Mouse (Mus musculus) c-Kit-positive CD71-positive TER-119-positive erythroid progenitor cells, embryonic 14.5 days (primary cell): ENCODE measurements around the gene Sox6.
A peak's percentile ranks its signal among the peaks of the same experiment; 100 is the strongest.

Experiments
- DNase-seq: peaks from one replicate; pipeline ENCODE4 v3.0.0-alpha.2; 2013; ENCODE audit warnings: low spot score

Sox6 gene

DNA sequence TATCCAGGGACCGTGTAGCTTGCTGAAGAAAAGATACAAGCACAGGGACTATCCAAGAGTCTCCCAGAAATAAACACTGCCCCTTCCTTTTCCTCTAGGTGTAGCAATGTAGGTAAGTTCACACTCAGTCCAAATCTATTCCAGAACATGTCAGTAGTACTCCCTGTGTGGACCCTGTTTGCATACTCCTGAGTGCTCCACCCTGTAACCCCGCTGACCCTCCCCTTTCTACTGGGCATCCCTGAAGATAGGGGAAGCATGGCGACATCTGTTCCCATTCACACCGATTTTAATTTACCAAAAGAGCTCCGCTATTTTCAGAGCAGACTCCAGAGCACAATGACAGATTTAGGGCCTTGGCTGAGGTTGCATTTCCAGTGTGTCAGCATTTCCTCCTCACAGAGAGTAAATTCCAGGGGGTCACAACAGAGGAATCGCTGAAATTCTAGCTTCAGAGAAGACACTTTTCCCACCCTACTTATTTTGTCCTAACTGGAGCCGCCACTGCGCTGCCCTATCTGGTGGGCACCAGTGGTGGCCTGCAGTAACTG lies 288.2 kb downstream of the Sox6 start:
- DNase-seq: no peak

DNA sequence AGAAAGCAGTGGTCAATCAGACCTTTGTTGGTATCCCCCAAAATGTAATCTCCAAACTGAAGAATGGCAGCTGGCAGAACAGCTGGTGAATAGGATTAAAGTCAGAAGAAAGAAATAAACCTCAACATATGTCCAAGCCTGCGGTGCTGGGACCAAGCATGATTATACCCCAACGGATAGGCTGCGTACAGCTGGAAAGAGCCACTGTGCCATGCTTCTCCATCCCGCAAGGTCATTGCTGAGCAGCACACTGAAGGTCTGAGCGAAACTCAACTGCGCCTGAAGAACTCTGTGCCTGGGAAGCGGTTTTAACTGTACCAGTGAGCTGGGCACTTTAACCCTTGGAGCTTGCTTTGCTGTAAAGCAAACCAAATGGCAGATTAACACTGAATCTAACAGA lies 291.1 kb downstream of the Sox6 start:
- DNase-seq: no peak

DNA sequence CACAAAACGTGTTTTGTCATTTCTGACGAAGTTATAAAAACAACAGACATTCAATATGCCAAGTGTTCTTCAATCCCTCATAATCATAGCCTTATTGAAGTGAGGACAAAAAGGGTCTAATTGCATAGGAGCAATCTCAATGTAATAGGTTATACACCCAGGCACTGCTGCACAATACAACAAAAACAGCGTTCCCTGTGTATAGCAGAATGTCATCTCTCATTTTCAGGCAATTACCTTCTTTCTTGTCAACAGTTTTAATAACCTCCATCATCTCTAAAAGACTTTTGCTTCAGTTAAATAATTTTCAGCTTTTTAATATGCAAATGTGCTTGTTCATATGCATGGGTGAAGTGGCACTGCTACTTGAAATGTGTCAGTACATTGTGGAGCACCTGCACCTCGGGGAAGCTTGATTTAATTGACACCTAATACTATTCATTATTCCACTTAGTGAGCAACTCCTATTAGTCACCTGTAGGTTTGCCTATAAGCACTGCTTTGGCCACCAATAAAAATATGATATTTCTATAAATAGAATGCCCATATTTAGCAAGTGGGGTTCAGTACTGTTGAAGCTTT lies 292.8 kb downstream of the Sox6 start:
- DNase-seq: no peak

DNA sequence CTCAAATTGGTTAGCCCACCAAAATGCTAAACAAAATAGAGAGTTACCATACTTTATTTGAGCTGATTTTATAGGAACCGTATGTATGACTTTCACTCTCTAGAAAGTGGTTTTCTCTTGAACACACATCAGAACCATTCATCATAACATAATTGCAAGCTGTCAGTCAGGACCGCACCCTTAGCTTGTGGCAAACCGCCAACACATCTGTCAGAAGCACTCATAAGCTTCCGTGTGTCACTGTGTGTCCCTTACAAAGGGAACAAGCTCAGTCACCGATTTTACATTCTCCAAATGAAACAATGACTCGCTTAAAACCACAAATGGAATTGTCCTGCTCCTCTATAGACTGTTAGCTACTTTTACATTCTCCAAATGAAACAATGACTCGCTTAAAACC lies 304.5 kb downstream of the Sox6 start:
- peak; percentile 37 for DNase-seq

DNA sequence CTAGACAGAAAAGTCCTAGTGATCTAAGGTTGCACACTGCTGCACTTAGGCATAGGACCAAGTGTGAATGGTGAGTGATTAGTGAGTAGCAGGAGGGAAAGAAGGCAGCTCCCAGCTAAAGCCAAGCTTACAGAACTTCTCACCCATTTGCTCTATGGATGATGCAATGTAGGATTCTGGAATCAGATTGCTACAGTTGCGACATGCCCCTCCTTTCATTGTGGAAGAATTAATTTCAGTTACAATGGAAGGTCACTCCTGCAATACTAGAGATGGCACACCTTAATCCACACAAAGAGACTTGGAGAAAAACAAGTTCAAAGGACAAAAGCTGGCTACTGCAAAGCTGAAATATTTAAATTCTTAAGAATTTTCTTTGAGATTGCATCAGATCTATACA lies 305.8 kb downstream of the Sox6 start:
- no peak for DNase-seq

DNA sequence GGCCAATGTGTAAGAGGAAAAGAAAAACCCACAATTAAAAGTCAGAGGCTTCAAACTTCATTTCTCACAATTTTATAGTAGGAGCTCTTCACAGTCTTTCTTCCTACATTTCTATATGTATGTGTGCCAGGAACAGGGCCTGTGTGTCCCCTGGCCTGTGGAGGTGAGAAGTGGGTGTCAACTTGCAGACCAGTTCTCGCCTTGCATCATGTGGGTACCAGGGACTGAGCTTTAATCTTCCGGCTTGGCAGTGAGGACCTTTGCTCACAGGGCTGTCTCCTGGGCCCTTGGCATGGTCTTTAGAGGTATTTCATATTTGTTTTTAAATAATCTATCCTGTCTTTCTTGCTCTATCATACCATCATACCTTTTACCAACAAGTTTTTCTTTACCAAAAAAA lies 311.8 kb downstream of the Sox6 start:
- DNase-seq: no peak

DNA sequence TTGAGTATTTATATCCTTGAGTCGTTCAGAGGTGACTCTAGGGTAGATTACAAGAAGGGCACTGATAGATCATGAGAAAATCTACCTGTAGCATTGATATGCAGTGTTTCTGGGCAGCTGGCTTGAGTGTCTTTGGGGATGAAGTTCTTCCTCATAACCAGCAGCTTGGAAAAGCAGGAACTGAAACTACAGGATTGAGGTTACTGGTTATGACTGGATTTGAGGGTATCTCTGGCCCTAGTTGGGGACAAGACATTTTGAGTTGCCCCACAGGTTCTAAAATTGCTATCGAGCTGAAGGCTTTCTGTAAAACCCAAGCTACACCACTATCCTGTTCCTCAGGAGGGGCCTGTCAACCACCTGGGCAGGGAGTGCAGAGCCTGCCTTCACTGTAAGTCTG lies 314.2 kb downstream of the Sox6 start:
- no peak for DNase-seq

DNA sequence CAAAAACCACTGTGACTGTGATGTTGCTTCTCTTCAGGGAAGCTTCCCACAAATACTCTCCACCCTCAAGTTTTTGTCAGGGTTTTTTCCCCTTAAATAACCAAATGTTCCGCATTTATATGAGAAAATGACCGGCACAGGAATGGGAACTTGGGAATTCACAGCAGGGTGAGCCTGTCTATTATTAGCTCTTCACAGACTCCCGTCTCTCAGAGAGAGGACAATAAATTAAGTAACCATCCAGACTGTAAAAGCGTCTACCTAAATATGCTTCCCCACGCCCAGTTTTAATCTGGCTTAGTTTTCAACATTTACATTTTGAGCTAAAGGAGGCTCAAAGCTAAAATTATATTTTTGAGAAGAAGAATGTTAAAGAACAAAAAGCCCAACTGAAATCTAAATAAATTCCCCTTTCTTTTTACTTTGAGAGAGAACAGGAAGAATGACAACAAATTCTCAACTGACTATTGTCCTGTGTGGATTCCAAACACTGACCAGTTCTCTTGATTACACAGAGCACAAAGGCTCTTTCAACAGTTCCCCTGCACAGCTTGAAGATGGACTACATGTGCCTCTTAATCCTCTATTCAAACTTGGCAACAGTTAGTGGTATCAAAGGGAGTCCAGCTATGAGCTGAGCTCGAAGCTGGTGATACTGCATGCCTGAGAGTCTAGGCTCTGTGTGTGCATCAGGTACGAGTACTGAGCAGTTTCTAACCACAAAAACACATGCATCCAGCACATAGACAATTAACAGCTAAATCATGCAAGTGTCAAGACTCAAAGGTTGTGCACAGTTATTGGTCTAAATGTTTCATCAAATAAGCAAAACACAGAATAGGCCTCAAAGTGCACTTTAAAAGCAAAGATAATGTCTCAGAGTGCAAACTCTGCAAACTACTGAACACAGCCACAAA lies 316.7 kb downstream of the Sox6 start:
- no peak for DNase-seq

DNA sequence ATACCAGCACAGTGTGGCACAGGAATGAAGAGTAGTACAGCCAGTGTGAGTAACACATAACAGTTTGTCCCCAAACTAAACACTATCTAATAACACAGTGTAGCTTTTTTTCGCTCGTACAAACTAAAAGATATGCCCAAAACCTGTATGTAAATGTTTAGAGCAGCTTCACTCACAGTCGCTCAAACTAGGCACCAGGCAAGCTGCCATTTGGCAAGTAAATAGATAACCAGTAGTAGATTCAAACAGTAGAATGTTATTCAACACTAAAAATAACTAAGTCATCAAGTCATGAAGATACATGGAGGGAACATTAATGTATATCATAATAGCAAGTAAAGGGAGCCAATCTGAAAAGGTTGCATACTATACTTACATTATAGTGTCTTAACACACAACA lies 318.8 kb downstream of the Sox6 start:
- no peak for DNase-seq

DNA sequence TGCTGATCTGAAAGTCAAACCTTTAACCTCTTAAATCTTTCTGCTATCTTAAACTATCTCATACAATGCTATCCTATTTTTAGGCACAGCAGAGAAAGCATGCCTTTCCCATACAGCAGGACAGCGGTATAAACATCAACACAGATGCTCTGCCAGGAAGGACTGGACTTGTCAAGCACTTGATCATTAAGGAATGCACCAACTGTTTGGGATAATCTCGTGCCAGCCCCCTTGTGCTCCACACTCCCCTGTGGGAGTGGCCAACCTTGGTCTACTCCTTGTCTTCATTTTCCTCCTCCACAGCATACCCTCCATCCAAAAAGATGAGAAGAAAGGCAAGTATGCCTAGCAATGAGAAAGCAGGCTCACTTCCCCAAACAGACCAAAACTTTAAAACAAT lies 332.5 kb downstream of the Sox6 start:
- DNase-seq: no peak

DNA sequence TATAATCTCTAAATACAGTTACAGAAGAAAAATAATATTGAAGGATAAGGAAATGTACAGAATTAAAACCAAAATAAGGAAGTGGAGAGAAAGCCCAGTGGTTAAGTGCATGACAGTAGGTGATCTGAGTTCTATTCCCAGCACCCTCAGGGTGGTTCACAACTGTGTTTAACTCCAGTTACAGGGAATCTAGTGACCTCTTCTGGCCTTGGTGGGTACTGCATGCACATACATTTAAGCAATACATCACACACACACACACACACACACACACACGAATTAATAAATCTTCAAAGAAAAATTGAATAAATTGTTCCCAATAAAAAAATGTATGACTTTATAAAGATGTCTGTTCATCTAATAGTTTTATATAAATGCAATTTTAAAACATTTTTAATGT lies 340.5 kb downstream of the Sox6 start:
- peak; percentile 17 for DNase-seq

DNA sequence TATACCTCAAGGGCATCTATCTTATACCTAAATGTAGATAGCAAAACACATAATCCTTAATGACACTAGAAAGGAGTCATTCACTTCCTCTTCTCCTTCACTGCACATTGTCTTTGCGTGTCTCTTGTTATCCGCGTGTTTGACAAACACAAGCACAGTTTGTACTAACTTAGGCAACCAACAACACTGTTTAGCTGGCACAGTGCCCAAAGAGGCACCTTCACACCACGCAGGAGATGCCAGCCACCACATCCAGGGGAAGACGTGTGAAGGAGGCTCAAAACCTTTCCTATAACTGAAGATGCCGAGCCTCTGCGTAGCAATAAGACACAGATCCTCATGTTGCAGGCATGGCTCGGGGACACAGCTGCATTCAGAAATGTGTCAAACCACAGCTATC lies 345.4 kb downstream of the Sox6 start:
- no peak for DNase-seq

DNA sequence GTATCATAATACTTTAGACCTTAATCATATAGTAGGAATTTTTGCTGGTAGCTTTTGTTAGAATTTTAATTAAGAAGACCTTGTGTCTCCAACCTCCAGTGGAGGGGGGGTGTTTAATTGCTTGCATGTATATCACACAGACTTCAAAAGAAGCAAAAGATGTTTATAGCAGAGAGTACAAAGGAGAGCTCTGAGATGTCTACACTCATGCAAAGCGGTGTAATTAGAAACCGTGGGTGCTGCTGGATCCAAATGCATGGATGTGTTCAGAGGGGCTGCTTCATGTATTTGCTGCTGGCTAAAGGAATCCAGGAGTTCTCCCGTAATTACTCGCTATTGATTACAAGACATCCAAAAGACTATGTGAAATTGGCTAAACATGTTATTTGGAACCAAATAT lies 347.5 kb downstream of the Sox6 start:
- no peak for DNase-seq

DNA sequence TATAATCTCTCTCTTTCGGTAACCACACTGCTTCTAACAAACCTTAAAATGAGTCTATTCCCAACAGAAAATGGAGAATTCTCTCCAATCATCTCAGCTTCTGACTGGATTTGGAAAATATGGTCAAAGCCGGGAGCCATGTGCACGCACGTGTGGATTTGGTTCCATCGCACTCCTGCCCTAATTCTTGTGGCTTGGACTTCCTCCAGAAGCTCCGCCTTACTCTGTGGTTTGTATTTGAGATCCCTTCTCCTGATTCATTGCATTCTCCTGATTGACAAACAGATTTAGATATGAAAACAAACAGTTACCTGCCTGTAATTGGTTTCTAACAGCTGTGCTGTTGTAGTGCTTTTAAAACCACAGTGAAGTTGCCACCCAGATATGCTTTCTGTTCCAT lies 351.9 kb downstream of the Sox6 start:
- DNase-seq: no peak

DNA sequence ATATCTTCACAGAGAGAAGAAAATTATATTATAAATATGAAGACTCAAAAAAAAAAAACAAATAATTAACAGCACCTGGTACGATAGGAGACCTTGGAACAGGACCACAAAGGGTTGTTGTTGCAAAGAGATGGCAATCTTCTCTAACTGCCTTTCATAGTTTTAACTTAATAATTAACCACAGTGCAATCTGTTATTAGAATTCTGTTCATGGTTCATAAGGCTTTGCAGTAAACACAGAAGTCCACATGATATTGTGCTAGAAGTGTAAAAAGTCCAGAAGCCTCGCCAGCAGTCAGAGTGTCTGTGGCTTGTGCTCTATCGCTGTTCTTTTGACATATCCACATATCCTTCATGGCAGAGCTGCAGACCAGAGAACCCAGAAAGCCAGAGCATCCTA lies 354.5 kb downstream of the Sox6 start:
- no peak for DNase-seq

DNA sequence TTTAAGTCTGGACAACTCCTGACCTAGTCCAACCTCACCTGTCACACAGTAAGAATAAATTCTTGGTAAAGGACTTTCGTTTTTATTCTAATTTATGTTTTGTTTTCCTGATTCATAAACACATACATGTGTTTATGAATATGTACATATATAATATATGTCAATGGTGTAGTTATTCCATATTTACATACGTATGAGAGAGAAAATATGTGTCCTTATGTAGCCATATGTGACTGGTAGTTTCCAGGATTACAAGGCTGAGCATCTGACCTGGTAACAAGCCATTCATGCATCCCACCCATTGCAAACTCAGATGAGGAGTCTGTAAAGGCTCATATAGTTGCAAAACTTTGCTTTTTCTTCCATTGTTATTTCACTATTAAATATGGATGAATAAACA lies 366.8 kb downstream of the Sox6 start:
- no peak for DNase-seq

DNA sequence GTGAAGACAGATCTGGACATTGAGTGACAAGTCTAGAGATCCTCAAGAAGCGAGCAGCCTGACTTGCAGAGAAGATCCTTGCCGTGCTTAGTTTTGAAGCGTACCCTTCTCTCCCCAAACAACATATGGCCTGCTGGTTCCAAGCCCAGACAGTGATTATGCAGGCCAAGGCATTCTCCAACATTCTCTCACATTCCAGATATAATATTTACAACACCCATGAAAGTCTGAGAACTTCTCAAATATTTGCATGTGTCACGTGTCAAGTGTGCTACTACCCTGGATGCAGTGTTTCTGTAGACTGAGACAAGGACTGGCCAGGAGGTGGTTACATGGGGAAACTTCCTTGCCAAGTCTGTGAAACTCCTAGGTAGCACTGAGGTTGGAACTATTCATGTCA lies 367.3 kb downstream of the Sox6 start:
- no peak for DNase-seq

DNA sequence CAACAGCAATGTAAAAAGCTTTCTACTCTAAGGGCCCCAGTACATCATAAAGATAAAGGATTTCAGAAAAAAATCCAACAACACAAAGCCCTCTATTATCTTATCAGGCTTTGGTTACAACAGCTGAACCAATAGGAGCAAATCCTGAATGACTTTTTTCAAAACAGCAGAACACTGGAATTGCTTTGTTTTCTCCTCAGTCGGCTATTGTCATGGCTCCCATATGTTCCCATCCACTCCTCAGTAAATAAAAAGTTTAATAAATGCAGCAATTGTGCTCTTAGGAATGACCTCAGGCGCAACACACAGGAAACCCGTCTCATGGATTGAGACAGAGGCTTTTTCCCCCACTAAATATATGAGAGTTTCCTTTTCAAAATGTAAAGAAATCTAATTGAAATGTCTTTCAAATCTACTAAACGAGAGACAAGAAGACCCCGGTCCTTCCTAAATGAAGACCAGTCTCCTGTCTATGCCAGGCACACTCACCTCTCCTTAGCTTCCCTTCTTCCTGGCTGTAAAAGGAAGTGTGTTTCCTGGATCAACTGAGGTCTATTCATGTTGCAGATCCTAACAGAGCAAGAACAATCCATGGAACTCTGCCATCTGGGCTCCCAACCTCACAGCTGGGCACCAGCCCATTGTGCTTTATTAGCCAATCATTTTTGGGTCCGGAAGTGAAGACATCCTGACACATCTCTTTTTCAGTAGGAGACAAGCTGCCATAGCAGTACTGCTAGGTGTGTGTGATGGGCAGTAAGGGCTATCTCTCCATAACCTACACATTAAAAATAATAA lies 369.2 kb downstream of the Sox6 start:
- no peak for DNase-seq

DNA sequence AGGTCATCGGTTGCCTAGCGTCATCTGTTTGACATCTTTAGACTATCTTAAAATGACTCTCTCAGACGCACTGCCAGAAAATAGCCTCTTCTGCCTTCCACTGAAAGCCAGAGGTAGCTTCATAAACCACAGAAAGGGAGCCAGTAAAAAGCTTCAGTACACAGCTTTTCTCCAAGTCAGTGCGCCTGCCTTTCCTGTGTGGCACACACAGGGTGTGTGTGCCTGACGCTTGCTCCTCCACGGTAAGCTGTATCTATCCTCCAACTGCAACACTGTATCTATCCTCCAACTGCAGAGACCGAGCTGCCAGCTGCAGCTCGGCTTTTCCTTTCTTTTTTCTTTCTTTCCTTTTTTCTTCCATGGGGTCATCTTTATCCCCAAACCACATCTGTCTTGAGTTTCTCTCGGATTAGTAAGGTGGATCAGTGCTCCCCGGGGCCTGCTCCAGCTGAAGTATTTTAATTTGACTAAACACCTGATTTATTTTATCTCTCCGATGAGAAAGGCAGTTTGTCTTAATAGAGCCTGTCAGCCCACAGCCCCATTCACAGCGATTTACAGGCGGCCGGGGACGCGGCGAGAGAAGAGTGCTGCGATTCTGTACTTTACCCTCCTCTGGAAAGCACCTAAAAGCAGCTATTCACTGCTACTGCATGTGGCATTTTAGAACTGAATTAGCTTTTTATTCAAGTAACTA lies 371.8 kb downstream of the Sox6 start:
- no peak for DNase-seq

DNA sequence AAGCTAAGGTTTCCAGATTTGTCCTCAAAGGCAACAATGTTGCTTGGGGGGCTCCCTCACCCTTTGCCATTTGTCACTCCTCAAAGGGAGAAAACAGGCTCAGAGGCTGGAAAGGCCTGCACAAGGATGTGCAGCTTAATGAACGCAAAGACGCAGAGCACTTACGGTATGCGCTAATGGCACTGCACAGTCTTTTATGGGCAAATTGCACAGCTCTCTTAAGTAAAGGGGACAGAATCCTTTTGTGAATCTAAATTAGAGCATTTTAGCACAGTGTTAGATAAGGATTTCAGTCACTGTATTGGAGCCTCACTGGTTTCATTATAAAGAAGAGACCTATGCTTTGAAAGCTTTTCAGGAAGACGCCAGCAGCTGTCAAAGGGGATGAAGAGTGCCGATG lies 375.2 kb downstream of the Sox6 start:
- DNase-seq: no peak

DNA sequence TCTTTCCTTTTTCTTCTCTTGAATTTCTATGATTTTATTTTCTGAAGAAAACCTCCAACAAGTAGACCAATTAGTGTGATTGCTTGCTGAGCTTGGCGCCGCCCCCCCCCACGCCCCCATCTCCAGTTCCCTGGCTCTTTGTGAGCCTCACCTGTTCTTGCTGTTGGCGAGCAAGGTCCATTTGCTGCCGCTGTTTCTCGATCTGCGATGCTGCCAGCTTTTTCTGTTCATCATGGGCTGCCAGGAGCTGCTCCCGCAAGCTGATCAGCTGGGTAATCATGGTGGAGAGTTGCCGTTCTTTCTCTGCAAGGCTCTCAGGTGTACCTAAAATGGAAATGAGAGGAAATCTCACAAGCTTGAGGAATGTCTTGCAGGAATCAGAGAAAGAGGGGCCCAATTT lies 376.5 kb downstream of the Sox6 start:
- DNase-seq: no peak

DNA sequence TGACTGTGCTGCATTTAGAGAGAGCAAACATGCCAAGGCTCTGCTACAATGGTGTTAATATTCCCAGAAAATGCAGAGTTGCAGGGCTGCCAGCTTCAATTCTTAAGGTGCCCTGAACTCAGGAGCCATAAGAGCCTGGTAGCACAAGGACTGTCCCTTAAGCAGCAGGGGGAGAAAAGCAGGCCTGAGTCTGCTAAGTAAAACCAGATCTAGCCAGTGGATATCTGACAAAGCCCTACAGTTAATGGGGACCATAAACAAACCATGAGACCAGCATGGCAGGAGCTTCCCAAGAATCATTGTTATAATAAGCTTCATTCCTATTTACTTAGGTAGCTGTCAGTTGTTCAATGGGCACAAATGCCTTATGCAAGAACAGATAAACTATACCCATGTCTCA lies 391.9 kb downstream of the Sox6 start:
- no peak for DNase-seq
